Mouse (Mus musculus): Measurements from ENCODE around the gene Gsta4.

GRCm38 (mm10) chr9:78188910-78189309 is 6.3 kb downstream of the Gsta4 start:
- no peak for TF ChIP-seq POLR2A (IDR thresholded peaks at IDR 0.05; ENCODE audit: extremely low read depth, insufficient read depth, low read length)
- TF ChIP-seq CTCF (IDR thresholded peaks at IDR 0.05; ENCODE audit: low read depth, low read length) = no peak
